Mouse (Mus musculus): ENCODE measurements around the gene Atg4c.

The Atg4c gene

GRCm38 (mm10) chr4:99193810-99194582, at the start of gene Atg4c:
Gene Atg4c, plus strand, starts transcription at chr4:99193934.
- in situ Hi-C loops (cut with MboI, MseI) = no loop called here

- in situ Hi-C loops (cut with MboI, MseI) = no loop called here
Observed at GRCm38 (mm10) chr4:99151434-99151833, 42.3 kb upstream of the Atg4c start.

- in situ Hi-C loops (cut with MboI, MseI) = no loop called here
Observed at GRCm38 (mm10) chr4:99151885-99152558, 41.7 kb upstream of the Atg4c start.

- in situ Hi-C loops (cut with MboI, MseI) = no loop called here
Observed at GRCm38 (mm10) chr4:99156641-99157307, 37.0 kb upstream of the Atg4c start.

- in situ Hi-C loops (cut with MboI, MseI) = no loop called here
Observed at GRCm38 (mm10) chr4:99158495-99158894, 35.2 kb upstream of the Atg4c start.

- in situ Hi-C loops (cut with MboI, MseI) = no loop called here
Observed at GRCm38 (mm10) chr4:99160414-99160813, 33.3 kb upstream of the Atg4c start.

- in situ Hi-C loops (cut with MboI, MseI) = no loop called here
Observed at GRCm38 (mm10) chr4:99160899-99161298, 32.8 kb upstream of the Atg4c start.

- in situ Hi-C loops (cut with MboI, MseI) = no loop called here
Observed at GRCm38 (mm10) chr4:99161457-99161971, 32.2 kb upstream of the Atg4c start.

GRCm38 (mm10) chr4:99163001-99163400, 30.7 kb upstream of the Atg4c start:
- in situ Hi-C loops (cut with MboI, MseI) = no loop called here

GRCm38 (mm10) chr4:99163547-99163946, 30.2 kb upstream of the Atg4c start:
- in situ Hi-C loops (cut with MboI, MseI) = no loop called here

GRCm38 (mm10) chr4:99168869-99169268, 24.9 kb upstream of the Atg4c start:
- in situ Hi-C loops (cut with MboI, MseI) = no loop called here

- in situ Hi-C loops (cut with MboI, MseI) = no loop called here
Observed at GRCm38 (mm10) chr4:99174265-99174664, 19.5 kb upstream of the Atg4c start.

GRCm38 (mm10) chr4:99176841-99177240, 16.9 kb upstream of the Atg4c start:
- in situ Hi-C loops (cut with MboI, MseI) = no loop called here

- in situ Hi-C loops (cut with MboI, MseI) = no loop called here
Observed at GRCm38 (mm10) chr4:99177255-99177654, 16.5 kb upstream of the Atg4c start.

- in situ Hi-C loops (cut with MboI, MseI) = no loop called here
Observed at GRCm38 (mm10) chr4:99178851-99179250, 14.9 kb upstream of the Atg4c start.

GRCm38 (mm10) chr4:99179446-99180120, 14.2 kb upstream of the Atg4c start:
- in situ Hi-C loops (cut with MboI, MseI) = loop anchor here (5.0 to 10.0 kb wide), 2 partner anchors 242 to 465 kb away; no protein-coding TSS in a partner anchor

- in situ Hi-C loops (cut with MboI, MseI) = loop anchor here (5.0 to 10.0 kb wide), 2 partner anchors 244 to 466 kb away; no protein-coding TSS in a partner anchor
Observed at GRCm38 (mm10) chr4:99180921-99181320, 12.8 kb upstream of the Atg4c start.

- in situ Hi-C loops (cut with MboI, MseI) = loop anchor here (5.0 to 10.0 kb wide), 2 partner anchors 245 to 467 kb away; no protein-coding TSS in a partner anchor
Observed at GRCm38 (mm10) chr4:99181739-99182419, 11.9 kb upstream of the Atg4c start.

- in situ Hi-C loops (cut with MboI, MseI) = loop anchor here (5.0 to 10.0 kb wide), 2 partner anchors 246 to 468 kb away; no protein-coding TSS in a partner anchor
Observed at GRCm38 (mm10) chr4:99182660-99183431, 10.9 kb upstream of the Atg4c start.

GRCm38 (mm10) chr4:99184678-99185077, 9.1 kb upstream of the Atg4c start:
- in situ Hi-C loops (cut with MboI, MseI) = loop anchor here (5.0 to 10.0 kb wide), 2 partner anchors 247 to 470 kb away; no protein-coding TSS in a partner anchor
